Mouse (Mus musculus) small intestine, adult 2 months (tissue): Measurements from ENCODE around the gene Dmrtc1a. TPM values are rescaled to one million over a fixed set of nuclear protein-coding genes. Genes with fewer than 3 reads are reported as not detected.
"Not testable (repeated sequence)": the region's sequence is repeated elsewhere in the genome, so short reads cannot be mapped to it uniquely, and the experiment has no call there.

Source experiments
- H3K27ac ChIP-seq: fragments of 200-500 bp; 2 replicates; pipeline ENCODE4 v1.5.1; 2012; ENCODE audit warnings: low read depth, low read length, control low read depth, inconsistent platforms; ENCODE audit not compliant: insufficient read depth
- H3K27me3 ChIP-seq: fragments of 200-500 bp; 2 replicates; pipeline ENCODE4 v1.6.1; 2012; ENCODE audit warnings: mild to moderate bottlenecking, moderate library complexity, low read length, inconsistent platforms; ENCODE audit not compliant: control insufficient read depth, insufficient read depth
- H3K36me3 ChIP-seq: fragments of 200-500 bp; 2 replicates; pipeline ENCODE4 v1.6.1; 2012; ENCODE audit warnings: mild to moderate bottlenecking, low read length, control low read depth, inconsistent platforms; ENCODE audit not compliant: control insufficient read depth, insufficient read depth
- H3K4me1 ChIP-seq: fragments of 200-500 bp; 2 replicates; pipeline ENCODE4 v1.6.1; 2012; ENCODE audit warnings: low read length, inconsistent platforms, mixed read lengths; ENCODE audit not compliant: control insufficient read depth, insufficient read depth, insufficient read length
- H3K4me3 ChIP-seq: fragments of 200-500 bp; 2 replicates; pipeline ENCODE4 v1.5.1; 2012; ENCODE audit warnings: low read depth, mild to moderate bottlenecking, control low read depth, inconsistent platforms, low read length, moderate library complexity
- CTCF ChIP-seq: fragments of 200-500 bp; IDR thresholded peaks from 2 replicates; pipeline ENCODE4 v1.5.1; 2012; ENCODE audit warnings: low read depth, mild to moderate bottlenecking, control low read depth, inconsistent platforms, low read length, moderate library complexity, mixed read lengths; ENCODE audit not compliant: insufficient replicate concordance, insufficient read length; ENCODE audit errors: extremely low read depth
- POLR2A ChIP-seq: fragments of 200-500 bp; IDR thresholded peaks from 2 replicates; pipeline ENCODE4 v1.6.1; 2012; ENCODE audit warnings: low read depth, mild to moderate bottlenecking, control low read depth, inconsistent platforms, low read length, moderate library complexity
- WGBS: fragments of 180-500 bp; shearing (Covaris S2); methylation state at CpG from one replicate; pipeline ENCODE4 v1.1.7; 2018; 5-methylcytosine and 5-hydroxymethylcytosine counted together
- polyA plus RNA-seq: library from polyadenylated mRNA; depleted of rRNA; stranded (reverse); fragments of >200 nt; gene quantifications from 2 replicates; pipeline ENCODE4 v1.2.3, GENCODE M21; 2012; rRNA removed

Gene Dmrtc1a
- 0.20 TPM in 1 of 2 replicates, not detected in the other for polyA plus RNA-seq

DNA sequence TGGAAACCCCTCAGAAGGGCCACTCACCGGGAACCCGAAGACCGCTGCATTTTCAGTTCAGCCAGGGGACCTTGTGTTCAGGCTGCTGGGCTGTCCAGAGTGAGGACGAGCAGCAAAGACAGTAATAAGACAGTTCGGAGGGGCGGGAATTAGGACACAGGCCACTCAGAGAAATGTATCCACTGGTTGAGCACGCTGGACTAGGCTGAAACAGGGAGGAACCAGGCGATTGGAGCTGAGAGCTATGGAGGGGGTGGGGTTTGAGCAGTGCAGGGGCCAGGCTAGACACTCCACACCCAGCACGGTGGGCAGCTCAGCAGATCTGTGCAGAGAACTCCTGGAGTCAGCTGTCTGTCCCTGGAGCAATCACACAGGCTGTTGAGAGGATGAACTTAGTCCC is at the start of gene Dmrtc1a, which contains the start of gene 1700011M02Rik:
Dmrtc1a (minus strand) TSS at position 101 of the 400 bp plus-strand sequence.
1700011M02Rik (plus strand) TSS at position 319 of the 400 bp plus-strand sequence.
- 81% methylated on average over 8 of the region's 9 CpGs for WGBS
- H3K27me3 ChIP-seq, H3K36me3 ChIP-seq, H3K27ac ChIP-seq, H3K4me3 ChIP-seq, H3K4me1 ChIP-seq: not testable (repeated sequence)

DNA sequence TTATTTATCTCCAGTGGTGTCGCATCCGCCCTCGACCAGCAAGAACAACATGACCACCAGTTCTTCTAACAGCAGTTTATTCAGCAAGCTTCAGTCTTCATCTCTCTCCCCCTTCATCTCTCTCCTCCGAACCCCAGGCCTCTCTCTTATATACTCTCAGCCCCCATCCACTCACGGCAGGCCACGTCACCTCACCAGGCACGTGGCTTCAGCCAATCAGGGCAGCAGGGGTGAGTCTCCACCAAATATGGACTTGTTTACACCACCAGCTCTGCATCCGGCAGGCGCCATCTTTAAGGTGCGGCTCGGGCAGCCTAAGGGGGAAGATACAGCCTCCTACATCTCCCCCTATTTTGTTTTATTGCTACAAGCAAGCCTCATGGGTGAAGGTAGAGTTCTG is 41.6 kb upstream of the Dmrtc1a start:
- not testable (repeated sequence) for H3K4me3 ChIP-seq, H3K27me3 ChIP-seq
- WGBS: 81% methylated on average over 11 of the region's 11 CpGs

DNA sequence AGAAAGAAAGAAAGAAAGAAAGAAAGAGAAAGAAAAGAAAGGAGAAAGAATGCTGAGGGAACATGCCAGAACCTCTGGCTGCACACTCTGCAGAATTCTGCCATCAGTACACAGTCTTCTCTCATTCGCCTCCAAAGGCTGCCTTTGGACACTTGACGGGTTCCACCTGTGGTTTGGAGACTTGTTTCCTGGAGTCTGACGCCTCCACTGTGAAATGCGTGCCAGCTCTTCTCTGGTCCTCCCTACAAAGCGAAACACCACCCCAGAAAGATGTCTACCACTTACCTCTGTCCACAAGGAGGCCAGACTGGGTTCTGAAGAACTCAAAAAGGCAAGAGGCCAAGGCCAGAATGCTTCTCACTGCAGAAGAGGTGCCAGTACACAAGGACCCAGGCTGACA is 28.3 kb upstream of the Dmrtc1a start:
- Histone ChIP-seq H3K27me3 (0 out of 2 replicates have a peak, but pooled peaks cover 4% of the 10 kb centered on the region), H3K27ac (no peak overlapping the region), H3K36me3 (no peaks in the 10 kb centered on the region), H3K4me3 (no peak overlapping the region), H3K4me1 (no peaks in the 10 kb centered on the region)
- 63% methylated on average over 5 of the region's 5 CpGs for WGBS
- TF ChIP-seq CTCF: no peak
- TF ChIP-seq POLR2A: no peak

More for the DNA sequence above, 41.6 kb upstream of the Dmrtc1a start:
- not testable (repeated sequence) for H3K27ac ChIP-seq, H3K4me1 ChIP-seq, H3K36me3 ChIP-seq

DNA sequence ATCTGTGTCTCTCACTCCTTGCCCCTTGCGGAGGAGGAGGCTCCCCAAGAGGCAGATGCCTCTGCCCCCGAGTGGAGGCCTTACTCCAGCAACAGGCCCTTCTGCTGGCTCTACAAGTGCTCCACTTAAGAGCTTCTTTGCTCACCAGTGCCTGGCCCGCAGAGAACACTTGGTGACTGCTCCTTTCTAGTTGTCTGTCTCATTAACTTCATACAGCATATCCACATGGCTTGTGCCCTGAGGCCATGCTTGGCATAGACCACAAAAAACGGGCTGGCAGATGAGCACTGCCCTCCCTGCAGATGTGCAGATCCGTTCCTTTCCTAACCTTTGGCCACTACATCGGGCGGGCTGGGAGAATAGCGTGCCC is 25.9 kb upstream of the Dmrtc1a start:
- no peak for TF ChIP-seq POLR2A
- TF ChIP-seq CTCF: no peak
- Histone ChIP-seq H3K27ac (no peak overlapping the region), H3K36me3 (no peaks in the 10 kb centered on the region), H3K27me3 (0 out of 2 replicates have a peak, but pooled peaks cover 4% of the 10 kb centered on the region), H3K4me1 (no peaks in the 10 kb centered on the region), H3K4me3 (no peak overlapping the region; the same call in 1 of the 2 replicates)
- 64% methylated on average over 8 of the region's 8 CpGs for WGBS

DNA sequence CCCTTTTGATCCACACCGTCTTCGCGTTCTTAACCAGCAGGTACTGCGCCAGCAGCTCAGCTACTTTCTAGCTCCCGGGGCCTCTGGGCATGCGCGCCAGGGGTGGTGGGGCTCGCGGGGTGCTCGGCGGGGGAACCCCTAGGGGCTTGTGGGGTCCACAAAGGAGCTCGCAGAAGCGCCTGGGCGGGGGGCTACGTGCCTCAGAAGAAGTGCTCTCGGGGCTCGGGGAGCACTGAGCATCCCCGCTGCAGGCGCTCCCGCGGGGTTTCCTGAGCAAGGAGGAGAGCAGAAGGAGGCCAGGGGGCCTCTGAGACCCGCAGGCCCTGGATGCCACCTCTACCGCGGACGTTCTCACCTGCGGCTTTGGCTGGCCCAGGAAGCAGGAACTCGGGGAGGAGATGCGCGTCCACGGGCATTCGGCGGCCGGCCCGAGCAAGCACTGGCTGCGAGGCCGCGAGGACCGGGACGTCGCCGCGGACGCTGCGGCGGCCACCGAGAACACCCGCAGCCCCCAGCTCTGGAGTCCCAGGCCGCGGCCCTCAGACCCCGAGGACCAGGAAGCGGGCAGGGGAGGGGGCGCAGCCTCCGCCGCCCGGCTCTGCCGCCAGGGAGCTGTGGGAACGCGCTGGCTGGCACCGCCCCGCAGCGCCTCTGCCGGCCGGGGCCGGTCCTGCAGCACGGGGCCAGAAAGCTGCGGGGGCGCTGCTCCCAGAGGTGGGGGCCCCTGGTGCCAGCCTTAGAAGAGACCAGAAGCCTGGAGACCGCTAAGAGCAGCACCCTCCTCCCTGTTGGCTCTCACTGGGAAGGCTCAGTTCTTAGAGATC is 25.3 kb upstream of the Dmrtc1a start:
- H3K4me1 ChIP-seq: no peaks in the 10 kb centered on the region
- 20% methylated on average over 61 of the region's 68 CpGs for WGBS
- H3K27ac ChIP-seq: no peak overlapping the region
- H3K27me3 ChIP-seq: 0 out of 2 replicates have a peak, but pooled peaks cover 4% of the 10 kb centered on the region
- no peaks in the 10 kb centered on the region for H3K36me3 ChIP-seq
- peak overlapping the region; percentile 64 for H3K4me3 ChIP-seq
- TF ChIP-seq POLR2A (no peak), CTCF (peak; percentile 25; the same call in 1 of the 2 replicates)

DNA sequence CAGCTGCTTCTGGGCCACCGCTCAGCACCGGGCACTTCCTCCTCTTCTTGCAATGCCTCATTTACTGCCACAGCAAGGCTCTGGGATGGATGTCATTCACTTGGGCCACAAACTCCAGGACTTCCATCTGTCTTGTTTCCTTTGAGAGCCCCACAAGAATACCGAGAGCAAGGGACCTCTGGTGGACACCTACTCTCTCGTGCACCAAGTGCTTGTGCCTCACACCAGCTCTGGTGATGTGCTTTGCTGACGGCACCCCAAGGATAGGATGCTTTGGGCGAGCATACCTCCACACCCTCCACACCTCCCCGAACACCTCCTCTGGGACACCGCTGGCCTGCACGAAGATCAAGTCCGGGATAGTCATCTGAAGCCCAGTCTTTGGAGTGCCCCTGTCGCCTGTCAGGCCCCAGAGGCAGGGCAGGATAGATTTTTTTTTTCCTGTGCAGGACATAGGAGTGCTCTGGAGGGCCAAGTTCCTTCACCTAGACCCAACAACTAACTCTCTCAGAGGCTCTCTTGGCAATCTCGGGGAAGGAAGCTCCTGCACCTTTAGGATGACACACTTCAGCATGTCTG is 24.6 kb upstream of the Dmrtc1a start:
- H3K4me3 ChIP-seq: 0 out of 2 replicates have a peak overlapping the region, but pooled peaks have one; percentile 64
- 0 out of 2 replicates have a peak, but pooled peaks cover 4% of the 10 kb centered on the region for H3K27me3 ChIP-seq
- TF ChIP-seq POLR2A: no peak
- TF ChIP-seq CTCF: no peak
- no peak overlapping the region for H3K27ac ChIP-seq
- WGBS: 47% methylated on average over 12 of the region's 12 CpGs
- no peaks in the 10 kb centered on the region for H3K36me3 ChIP-seq
- H3K4me1 ChIP-seq: no peaks in the 10 kb centered on the region

DNA sequence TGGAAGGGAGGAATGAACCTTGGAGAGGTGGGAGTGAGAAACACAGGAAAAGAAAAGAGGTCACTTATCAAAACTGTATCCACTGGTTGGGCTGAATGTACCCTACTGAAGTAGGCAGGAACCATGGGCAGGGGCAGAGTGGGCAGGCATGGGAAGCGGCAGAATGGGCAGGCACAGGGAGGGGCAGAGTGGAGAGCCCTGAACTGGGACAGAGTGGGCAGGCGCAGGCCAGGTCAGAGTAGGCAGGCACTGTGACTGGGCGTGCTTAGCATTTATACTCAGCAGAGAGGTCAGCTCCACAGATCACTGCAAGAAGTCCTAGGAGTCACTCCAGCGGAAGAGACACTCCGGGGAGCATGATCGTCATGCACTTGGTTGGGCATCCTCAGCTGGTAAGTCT is 19.6 kb upstream of the Dmrtc1a start, which contains the start of gene 1700018G05Rik:
1700018G05Rik (plus strand) TSS at position 301 of the 400 bp plus-strand sequence.
- not testable (repeated sequence) for H3K27ac ChIP-seq, H3K36me3 ChIP-seq, H3K4me1 ChIP-seq, H3K27me3 ChIP-seq, H3K4me3 ChIP-seq
- WGBS: 92% methylated on average over 6 of the region's 6 CpGs

GRCm38 (mm10) chrX:102926707-102927106 is 18.2 kb upstream of the Dmrtc1a start:
- not testable (repeated sequence) for H3K36me3 ChIP-seq, H3K4me3 ChIP-seq, H3K27me3 ChIP-seq, H3K27ac ChIP-seq, H3K4me1 ChIP-seq
- WGBS: 23% methylated on average over 4 of the region's 4 CpGs

DNA sequence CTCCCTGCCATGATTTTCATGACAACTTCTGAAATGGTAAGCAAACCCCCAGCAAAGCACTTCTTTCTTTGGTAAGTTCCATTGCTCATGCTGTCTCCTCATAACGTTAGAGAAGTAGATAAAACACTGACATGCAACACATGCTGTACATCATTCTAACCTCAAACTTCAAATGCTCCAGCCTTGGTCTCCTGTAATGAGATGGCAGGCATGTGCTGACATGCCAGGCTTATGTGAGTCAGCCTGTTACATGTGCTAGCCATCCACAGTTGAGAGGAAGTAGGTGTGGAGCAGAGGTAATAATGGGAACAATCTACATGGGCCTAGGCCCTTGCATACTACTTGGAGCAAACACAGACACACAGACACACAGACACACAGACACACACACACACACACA is 6.3 kb upstream of the Dmrtc1a start:
- WGBS: 58% methylated on average over 1 of the region's 1 CpGs

More for the DNA sequence above, 6.3 kb upstream of the Dmrtc1a start:
- H3K36me3 ChIP-seq, H3K27ac ChIP-seq, H3K27me3 ChIP-seq, H3K4me3 ChIP-seq, H3K4me1 ChIP-seq: not testable (repeated sequence)
